Mouse (Mus musculus) liver, embryonic 14.5 days (tissue): Measurements from ENCODE around the gene Leap2. TPM values are rescaled to one million over a fixed set of nuclear protein-coding genes. Genes with fewer than 3 reads are reported as not detected.

Experiments used
- ATAC-seq: fragments of 200-750 bp; cut with Nextera tagmentation; 2 replicates; pipeline ENCODE4 v1.8.0; 2017; ENCODE audit warnings: moderate number of reproducible peaks, mild to moderate bottlenecking, moderate library complexity; ENCODE audit not compliant: insufficient read depth
- DNase-seq, 3 experiments: peaks; one replicate each; pipeline ENCODE4 v3.0.0-alpha.2; 2012 to 2013; ENCODE audit warnings: low read depth in 3 of 3, low spot score in 3 of 3
- H3K27ac ChIP-seq: fragments of 300-500 bp; sonication (generic); 2 replicates; pipeline ENCODE4 v1.5.1; 2014; ENCODE audit warnings: moderate library complexity, mild to moderate bottlenecking, control low read depth, inconsistent platforms
- H3K27me3 ChIP-seq: fragments of 300-500 bp; sonication (generic); 2 replicates; pipeline ENCODE4 v1.6.1; 2014; ENCODE audit warnings: mild to moderate bottlenecking, low read length, moderate library complexity; ENCODE audit not compliant: control insufficient read depth, insufficient read depth
- H3K36me3 ChIP-seq: fragments of 300-500 bp; sonication (generic); replicated peaks from 2 replicates; pipeline ENCODE4 v1.6.1; 2014; ENCODE audit warnings: low read depth; ENCODE audit not compliant: control insufficient read depth, insufficient read depth
- H3K4me1 ChIP-seq, 2 experiments: fragments of 200-500 bp in 1 of 2; fragments of 300-500 bp in 1 of 2; sonication (generic) in 1 of 2; replicated peaks; 2 replicates each; pipeline ENCODE4 v1.6.1; 2012 to 2014; ENCODE audit warnings: antibody characterized with exemption in 1 of 2, inconsistent platforms in 1 of 2, low read length in 1 of 2; ENCODE audit not compliant: control insufficient read depth in 2 of 2, insufficient read depth in 2 of 2
- H3K4me2 ChIP-seq: fragments of 300-500 bp; sonication (generic); 2 replicates; pipeline ENCODE4 v1.6.1; 2014; ENCODE audit warnings: low read depth, mild to moderate bottlenecking, control low read depth, moderate library complexity
- H3K4me3 ChIP-seq, 2 experiments: fragments of 200-500 bp in 1 of 2; fragments of 300-500 bp in 1 of 2; sonication (generic) in 1 of 2; 2 replicates each; pipeline ENCODE4 v1.5.1; 2012 to 2014; ENCODE audit warnings: low read depth in 2 of 2, low read length in 2 of 2, mild to moderate bottlenecking in 2 of 2, control low read depth in 1 of 2, inconsistent platforms in 1 of 2, moderate library complexity in 1 of 2; ENCODE audit not compliant: insufficient read depth in 1 of 2
- H3K9ac ChIP-seq: fragments of 300-500 bp; sonication (generic); replicated peaks from 2 replicates; pipeline ENCODE4 v1.6.1; 2014; ENCODE audit warnings: mild to moderate bottlenecking, control low read depth, moderate library complexity
- H3K9me3 ChIP-seq: fragments of 300-500 bp; sonication (generic); 2 replicates; pipeline ENCODE4 v1.6.1; 2016; ENCODE audit warnings: low read length, mixed read lengths; ENCODE audit not compliant: control insufficient read depth
- CTCF ChIP-seq: IDR thresholded peaks from 2 replicates; pipeline ENCODE4 v1.5.1; 2016; ENCODE audit warnings: antibody characterized with exemption, low read depth, control low read depth
- EP300 ChIP-seq: IDR thresholded peaks from 2 replicates; pipeline ENCODE4 v1.6.1; 2016; ENCODE audit warnings: antibody characterized with exemption, low read depth
- WGBS: fragments of 180-500 bp; shearing (Covaris S2); extraction: QIAGEN DNeasy Blood & Tissue Kit; methylation state at CpG from one replicate; pipeline ENCODE4 v1.1.7; 2014; ENCODE audit not compliant: insufficient replicate concordance; 5-methylcytosine and 5-hydroxymethylcytosine counted together
- polyA plus RNA-seq, 2 experiments: library from polyadenylated mRNA; depleted of rRNA in 1 of 2; stranded (reverse) in 1 of 2; unstranded in 1 of 2; fragments of >200 nt; fragmentation: Nextera tagmentation in 1 of 2; extraction: Ambion mirVana in 1 of 2; gene quantifications; 2 replicates each; pipeline versions ENCODE4 v1.2.1 to v1.2.3; 2012 to 2014

The Leap2 gene
- polyA plus RNA-seq, 2 experiments, result 16.3 to 42.7 TPM

DNA sequence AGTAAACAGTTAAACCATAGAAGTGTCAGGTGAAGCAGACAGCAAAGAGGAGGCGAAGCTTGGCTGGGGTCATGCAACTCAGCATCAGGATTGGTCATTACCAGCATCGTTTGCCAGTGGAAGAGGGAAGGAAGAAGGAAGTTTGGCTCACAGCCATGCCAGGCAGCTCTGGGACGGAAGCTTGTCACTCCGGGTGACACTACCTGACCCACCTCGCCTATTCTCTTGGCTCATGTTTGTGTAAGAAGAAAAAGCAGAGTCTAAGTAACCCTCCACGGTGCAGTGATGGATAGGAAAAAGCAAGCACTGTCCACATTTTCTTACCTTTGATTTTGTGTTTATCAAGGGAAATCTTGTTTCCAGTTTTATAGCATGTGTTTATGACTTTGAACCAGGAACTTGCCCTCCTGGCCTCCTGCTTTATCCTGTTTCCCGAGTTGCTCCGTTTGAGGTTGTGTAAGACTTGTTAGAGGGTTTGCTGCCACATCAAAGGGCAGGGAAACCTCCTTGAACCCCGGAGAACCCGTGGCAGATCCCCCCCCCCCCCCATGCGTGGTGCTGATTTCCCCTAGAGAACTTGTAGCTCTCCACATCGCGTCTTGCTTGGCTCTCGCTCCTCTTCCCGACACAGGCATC is 27.2 kb upstream of the Leap2 start:
- peaks cover 0 to 9% of the 10 kb centered on the region in 2 experiments; a peak in 3 of 4 replicates for H3K4me1 ChIP-seq
- no peak for ATAC-seq
- no peak for DNase-seq
- H3K27me3 ChIP-seq, result peaks cover 3% of the 10 kb centered on the region; the same call in 1 of the 2 replicates
- no peak overlapping the region for H3K27ac ChIP-seq
- H3K36me3 ChIP-seq, result no peaks in the 10 kb centered on the region
- H3K9ac ChIP-seq, result no peak overlapping the region
- H3K4me3 ChIP-seq, result no peak overlapping the region
- no peaks in the 10 kb centered on the region for H3K9me3 ChIP-seq
- TF ChIP-seq EP300, result no peak
- TF ChIP-seq CTCF, result no peak
- H3K4me2 ChIP-seq, result no peak overlapping the region
- 20% methylated on average over 15 of the region's 15 CpGs for WGBS

- Histone ChIP-seq H3K4me1 (peaks cover 0 to 11% of the 10 kb centered on the region in 2 experiments; a peak in 3 of 4 replicates), H3K36me3 (no peaks in the 10 kb centered on the region), H3K27me3 (peaks cover 3% of the 10 kb centered on the region; the same call in 1 of the 2 replicates), H3K9ac (no peak overlapping the region), H3K4me3 (no peak overlapping the region), H3K4me2 (no peak overlapping the region), H3K27ac (no peak overlapping the region), H3K9me3 (no peaks in the 10 kb centered on the region)
- DNase-seq (no peak), ATAC-seq (no peak)
- WGBS, result 80% methylated on average over 1 of the region's 1 CpGs
- TF ChIP-seq EP300 (no peak), CTCF (no peak)
These were observed 25.6 kb upstream of the Leap2 start for GRCm38 (mm10) chr11:53448529-53448928.

- WGBS, result 73% methylated on average over 8 of the region's 8 CpGs
- Histone ChIP-seq H3K27ac (no peak overlapping the region), H3K36me3 (no peaks in the 10 kb centered on the region), H3K4me3 (no peak overlapping the region), H3K9ac (no peak overlapping the region), H3K4me2 (no peak overlapping the region), H3K9me3 (no peaks in the 10 kb centered on the region), H3K27me3 (peaks cover 3% of the 10 kb centered on the region; the same call in 1 of the 2 replicates), H3K4me1 (peaks cover 0 to 11% of the 10 kb centered on the region in 2 experiments; a peak in 3 of 4 replicates)
- ATAC-seq (no peak), DNase-seq (no peak)
- no peak for TF ChIP-seq EP300
- TF ChIP-seq CTCF, result no peak
These were observed 25.0 kb upstream of the Leap2 start for GRCm38 (mm10) chr11:53447996-53448395.

- Histone ChIP-seq H3K4me3 (no peak overlapping the region), H3K9me3 (no peaks in the 10 kb centered on the region), H3K27ac (no peak overlapping the region), H3K27me3 (peaks cover under 1% of the 10 kb centered on the region; the same call in 1 of the 2 replicates), H3K4me2 (no peak overlapping the region), H3K36me3 (no peaks in the 10 kb centered on the region), H3K9ac (no peak overlapping the region), H3K4me1 (peaks cover 0 to 19% of the 10 kb centered on the region in 2 experiments; a peak in 3 of 4 replicates)
- TF ChIP-seq CTCF (no peak), EP300 (no peak)
- ATAC-seq, result 0 out of 2 replicates have a peak, but pooled peaks have one; percentile 36
- peak in 1 of 3 experiments; percentile 28 for DNase-seq
- 81% methylated on average over 13 of the region's 13 CpGs for WGBS
These were observed 23.2 kb upstream of the Leap2 start for GRCm38 (mm10) chr11:53446183-53446582.

DNA sequence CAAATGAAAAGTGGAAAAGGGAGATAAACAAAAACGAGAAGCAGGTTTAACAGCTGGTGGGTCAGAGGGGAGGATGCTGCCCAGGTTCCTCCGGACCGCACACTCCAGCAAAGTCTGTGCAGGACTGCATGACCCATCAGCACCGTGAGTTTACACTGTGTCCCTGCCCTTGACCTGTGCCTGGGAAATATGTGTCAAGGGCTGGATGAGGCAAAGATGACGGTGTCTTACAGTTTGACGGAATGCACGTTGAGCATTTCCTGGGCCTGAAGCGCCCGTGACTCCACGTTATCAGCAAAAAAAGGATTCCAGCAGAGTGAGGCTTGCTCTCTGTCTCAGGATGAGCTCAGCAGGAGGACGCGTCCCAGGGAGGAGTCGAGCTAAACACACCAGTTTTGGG is 22.6 kb upstream of the Leap2 start:
- Histone ChIP-seq H3K4me2 (no peak overlapping the region), H3K9me3 (no peaks in the 10 kb centered on the region), H3K4me1 (peaks cover 0 to 19% of the 10 kb centered on the region in 2 experiments; a peak in 3 of 4 replicates), H3K9ac (no peak overlapping the region), H3K36me3 (no peaks in the 10 kb centered on the region), H3K27me3 (no peaks in the 10 kb centered on the region; the same call in 1 of the 2 replicates), H3K27ac (no peak overlapping the region), H3K4me3 (no peak overlapping the region)
- DNase-seq, result no peak
- WGBS, result 58% methylated on average over 13 of the region's 13 CpGs
- TF ChIP-seq CTCF, result no peak
- TF ChIP-seq EP300, result no peak
- ATAC-seq, result no peak
